Mouse (Mus musculus) heart, embryonic 10.5 days (tissue): Measurements from ENCODE around the gene Ugt8a. TPM values are rescaled to one million over a fixed set of nuclear protein-coding genes. Genes with fewer than 3 reads are reported as not detected.

ENCODE experiments used
- DNase-seq: peaks from one replicate; pipeline ENCODE4 v3.0.0-alpha.2; 2017; ENCODE audit warnings: low spot score
- H3K27ac ChIP-seq: fragments of 300-500 bp; sonication (generic); 2 replicates; pipeline ENCODE4 v1.5.1; 2016; ENCODE audit warnings: mild to moderate bottlenecking
- H3K27me3 ChIP-seq: fragments of 300-500 bp; sonication (generic); 2 replicates; pipeline ENCODE4 v1.6.1; 2016; ENCODE audit warnings: mild to moderate bottlenecking; ENCODE audit not compliant: poor library complexity, insufficient read depth, severe bottlenecking
- H3K36me3 ChIP-seq: fragments of 300-500 bp; sonication (generic); 2 replicates; pipeline ENCODE4 v1.6.1; 2016; ENCODE audit warnings: mild to moderate bottlenecking, moderate library complexity
- H3K4me1 ChIP-seq: fragments of 300-500 bp; sonication (generic); 2 replicates; pipeline ENCODE4 v1.6.1; 2016; ENCODE audit warnings: mild to moderate bottlenecking
- H3K4me3 ChIP-seq: fragments of 300-500 bp; sonication (generic); 2 replicates; pipeline ENCODE4 v1.5.1; 2016; ENCODE audit warnings: mild to moderate bottlenecking, moderate library complexity
- H3K9me3 ChIP-seq: fragments of 300-500 bp; sonication (generic); 2 replicates; pipeline ENCODE4 v1.6.1; 2016; ENCODE audit warnings: mild to moderate bottlenecking, moderate library complexity
- WGBS: fragments of 180-500 bp; shearing (Covaris S2); methylation state at CpG from one replicate; pipeline ENCODE4 v1.1.7; 2016; 5-methylcytosine and 5-hydroxymethylcytosine counted together
- polyA plus RNA-seq: library from polyadenylated mRNA; unstranded; fragments of >200 nt; fragmentation: Nextera tagmentation; extraction: Ambion mirVana; gene quantifications from 2 replicates; pipeline ENCODE4 v1.2.1, GENCODE M21; 2016

The Ugt8a gene
- polyA plus RNA-seq, 1 experiment from 2014 or later, result 0.21 TPM

DNA sequence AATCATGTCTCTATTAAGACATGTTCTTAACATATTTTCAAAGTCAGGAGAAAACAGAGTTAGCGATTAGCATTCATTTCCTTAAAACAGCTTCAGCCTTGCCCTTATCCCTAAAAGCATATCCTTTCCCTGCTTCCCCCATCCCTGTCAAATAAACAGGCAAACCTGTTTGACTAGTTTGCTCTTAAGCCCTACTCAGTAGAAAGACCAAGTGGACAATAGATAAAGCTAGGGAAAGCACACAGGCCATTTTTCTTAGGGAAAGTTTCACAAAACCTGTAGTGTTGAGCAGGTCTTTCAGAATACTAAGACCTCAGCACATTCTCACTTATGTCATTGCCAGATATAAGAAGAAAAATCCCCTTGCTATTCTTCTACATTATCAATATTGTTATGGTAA is 7.4 kb downstream of the Ugt8a start:
- 33% methylated on average over 1 of the region's 1 CpGs for WGBS
- Histone ChIP-seq H3K27me3 (0 out of 2 replicates have a peak, but pooled peaks cover 1% of the 10 kb centered on the region), H3K36me3 (no peaks in the 10 kb centered on the region), H3K27ac (no peak overlapping the region), H3K9me3 (no peaks in the 10 kb centered on the region), H3K4me1 (no peaks in the 10 kb centered on the region), H3K4me3 (no peak overlapping the region)
- no peak for DNase-seq

DNA sequence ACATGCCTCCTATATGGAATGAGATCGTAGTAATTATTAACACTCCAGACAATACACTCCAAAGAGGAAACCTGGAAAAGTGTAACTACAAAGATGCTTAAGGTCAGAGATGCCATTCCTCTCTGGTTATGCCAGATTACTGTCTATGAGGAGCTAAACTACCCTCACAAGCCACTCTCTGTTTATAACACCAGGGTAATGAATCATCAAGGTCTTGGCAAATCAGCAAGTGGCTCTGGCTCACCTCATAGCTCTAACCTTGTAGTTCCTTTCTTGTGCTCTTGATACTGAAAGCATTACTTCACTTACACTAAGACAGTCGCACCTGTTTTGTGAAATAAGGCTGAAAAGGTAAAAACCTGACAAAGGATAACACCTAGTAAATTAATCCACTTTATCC is 17.5 kb downstream of the Ugt8a start:
- no peaks in the 10 kb centered on the region for H3K4me1 ChIP-seq
- no peak for DNase-seq
- H3K36me3 ChIP-seq, result no peaks in the 10 kb centered on the region
- no peaks in the 10 kb centered on the region for H3K9me3 ChIP-seq
- H3K4me3 ChIP-seq, result no peak overlapping the region
- no peaks in the 10 kb centered on the region for H3K27me3 ChIP-seq
- H3K27ac ChIP-seq, result no peak overlapping the region
- 74% methylated on average over 2 of the region's 2 CpGs for whole genome bisulfite sequencing

DNA sequence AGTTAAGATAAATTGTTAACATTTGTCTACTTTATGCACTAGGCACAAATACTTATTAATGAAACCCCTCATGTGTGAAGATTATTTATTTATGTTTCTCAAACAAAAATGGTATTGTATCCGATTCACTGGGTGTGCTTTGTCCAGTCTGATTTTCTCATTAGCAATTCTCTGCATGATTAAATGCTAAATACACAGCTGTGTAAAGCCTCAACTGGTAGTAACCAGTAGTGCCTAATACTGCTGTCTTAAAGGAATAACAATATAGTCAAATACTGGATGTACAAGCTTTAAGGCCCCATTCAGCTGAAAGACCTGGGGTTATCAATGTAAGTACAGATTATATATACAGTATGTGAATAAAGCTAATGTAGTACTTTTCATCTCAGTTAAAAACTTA is 39.4 kb downstream of the Ugt8a start:
- Histone ChIP-seq H3K36me3 (no peaks in the 10 kb centered on the region), H3K9me3 (no peaks in the 10 kb centered on the region), H3K4me1 (no peaks in the 10 kb centered on the region), H3K27ac (no peak overlapping the region), H3K4me3 (no peak overlapping the region), H3K27me3 (no peaks in the 10 kb centered on the region)
- DNase-seq, result no peak
- 92% methylated on average over 1 of the region's 1 CpGs for WGBS

- WGBS, result 72% methylated on average over 2 of the region's 2 CpGs
- Histone ChIP-seq H3K27me3 (no peaks in the 10 kb centered on the region), H3K9me3 (no peaks in the 10 kb centered on the region), H3K4me1 (no peaks in the 10 kb centered on the region), H3K4me3 (no peak overlapping the region), H3K27ac (no peak overlapping the region), H3K36me3 (no peaks in the 10 kb centered on the region)
- DNase-seq, result no peak
These were observed 51.3 kb downstream of the Ugt8a start for GRCm38 (mm10) chr3:125887109-125887508.

- 79% methylated on average over 2 of the region's 2 CpGs for WGBS
- no peaks in the 10 kb centered on the region for H3K27me3 ChIP-seq
- no peaks in the 10 kb centered on the region for H3K9me3 ChIP-seq
- H3K27ac ChIP-seq, result no peak overlapping the region
- no peaks in the 10 kb centered on the region for H3K4me1 ChIP-seq
- H3K4me3 ChIP-seq, result no peak overlapping the region
- no peaks in the 10 kb centered on the region for H3K36me3 ChIP-seq
- DNase-seq, result no peak
These were observed 53.5 kb downstream of the Ugt8a start for GRCm38 (mm10) chr3:125884879-125885278.

- WGBS, result 48% methylated on average over 2 of the region's 2 CpGs
- no peaks in the 10 kb centered on the region for H3K4me1 ChIP-seq
- H3K27ac ChIP-seq, result no peak overlapping the region
- H3K9me3 ChIP-seq, result no peaks in the 10 kb centered on the region
- no peaks in the 10 kb centered on the region for H3K36me3 ChIP-seq
- DNase-seq, result no peak
- no peaks in the 10 kb centered on the region for H3K27me3 ChIP-seq
- no peak overlapping the region for H3K4me3 ChIP-seq
These were observed 54.0 kb downstream of the Ugt8a start for GRCm38 (mm10) chr3:125884423-125884822.

GRCm38 (mm10) chr3:125883009-125883408 is 55.4 kb downstream of the Ugt8a start:
- no peaks in the 10 kb centered on the region for H3K36me3 ChIP-seq
- H3K27me3 ChIP-seq, result no peaks in the 10 kb centered on the region
- H3K27ac ChIP-seq, result no peak overlapping the region
- H3K4me1 ChIP-seq, result no peaks in the 10 kb centered on the region
- no peak overlapping the region for H3K4me3 ChIP-seq
- H3K9me3 ChIP-seq, result no peaks in the 10 kb centered on the region
- no peak for DNase-seq

GRCm38 (mm10) chr3:125881835-125882234 is 56.6 kb downstream of the Ugt8a start:
- DNase-seq, result no peak

GRCm38 (mm10) chr3:125874371-125874770 is 64.0 kb downstream of the Ugt8a start:
- H3K27ac ChIP-seq, result no peak overlapping the region

More at GRCm38 (mm10) chr3:125881835-125882234, 56.6 kb downstream of the Ugt8a start:
- Histone ChIP-seq H3K9me3 (no peaks in the 10 kb centered on the region), H3K4me3 (no peak overlapping the region), H3K36me3 (no peaks in the 10 kb centered on the region), H3K4me1 (no peaks in the 10 kb centered on the region), H3K27ac (no peak overlapping the region), H3K27me3 (no peaks in the 10 kb centered on the region)

DNA sequence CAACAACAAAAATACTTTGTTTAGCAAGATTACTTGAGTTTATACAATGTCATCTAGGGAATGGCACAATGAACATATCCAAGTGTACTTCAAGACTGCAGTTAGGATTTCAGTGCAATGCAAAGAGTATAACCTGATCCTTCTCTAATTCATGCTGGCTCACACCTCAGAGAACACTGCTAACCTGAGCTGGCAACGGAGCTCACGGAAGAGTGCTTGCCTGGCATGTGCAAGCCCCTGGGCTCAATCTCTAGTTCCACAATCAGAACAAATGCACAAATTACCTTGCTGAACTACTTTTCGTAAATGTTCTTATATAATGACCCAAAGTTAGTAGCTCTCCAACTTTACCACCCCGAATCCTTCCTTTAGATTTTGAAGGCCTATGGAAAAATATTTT is 68.5 kb downstream of the Ugt8a start:
- 91% methylated on average over 4 of the region's 4 CpGs for WGBS
- H3K27me3 ChIP-seq, result no peaks in the 10 kb centered on the region
- H3K27ac ChIP-seq, result no peak overlapping the region
- no peaks in the 10 kb centered on the region for H3K36me3 ChIP-seq
- no peak for DNase-seq
- no peak overlapping the region for H3K4me3 ChIP-seq
- no peaks in the 10 kb centered on the region for H3K4me1 ChIP-seq
- H3K9me3 ChIP-seq, result no peaks in the 10 kb centered on the region

More at GRCm38 (mm10) chr3:125874371-125874770, 64.0 kb downstream of the Ugt8a start:
- Histone ChIP-seq H3K4me1 (no peaks in the 10 kb centered on the region), H3K27me3 (no peaks in the 10 kb centered on the region), H3K36me3 (no peaks in the 10 kb centered on the region), H3K4me3 (no peak overlapping the region), H3K9me3 (no peaks in the 10 kb centered on the region)
- WGBS, result 85% methylated on average over 4 of the region's 4 CpGs
- no peak for DNase-seq

DNA sequence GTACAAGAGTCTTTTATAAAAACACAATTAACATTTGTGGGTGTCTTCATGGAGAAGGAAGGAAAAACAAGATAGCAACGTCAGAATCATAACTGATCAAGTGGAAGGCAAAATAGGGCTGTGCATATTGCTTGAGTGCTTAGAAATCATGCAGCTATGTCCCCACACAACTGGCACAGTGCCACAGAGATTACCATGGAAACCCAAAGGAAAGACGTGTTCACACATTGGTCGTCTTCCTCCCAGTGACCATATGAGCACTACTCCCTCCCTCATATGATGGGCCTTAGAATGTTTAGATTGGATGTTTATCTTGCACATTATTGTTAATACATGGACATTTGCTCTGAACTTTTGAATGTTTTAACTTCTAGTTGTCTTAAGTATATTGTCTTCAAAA is 76.8 kb downstream of the Ugt8a start:
- WGBS, result 69% methylated on average over 3 of the region's 3 CpGs
- H3K36me3 ChIP-seq, result no peaks in the 10 kb centered on the region
- no peak for DNase-seq
- no peaks in the 10 kb centered on the region for H3K9me3 ChIP-seq
- no peaks in the 10 kb centered on the region for H3K27me3 ChIP-seq
- no peak overlapping the region for H3K27ac ChIP-seq
- H3K4me1 ChIP-seq, result no peaks in the 10 kb centered on the region
- no peak overlapping the region for H3K4me3 ChIP-seq

GRCm38 (mm10) chr3:125849163-125849872 is 89.1 kb downstream of the Ugt8a start:
- no peak overlapping the region for H3K27ac ChIP-seq
- no peak overlapping the region for H3K4me3 ChIP-seq
- WGBS, result 29% methylated on average over 6 of the region's 6 CpGs
- H3K36me3 ChIP-seq, result no peaks in the 10 kb centered on the region
- H3K4me1 ChIP-seq, result no peaks in the 10 kb centered on the region
- no peak for DNase-seq
- H3K27me3 ChIP-seq, result no peaks in the 10 kb centered on the region
- no peaks in the 10 kb centered on the region for H3K9me3 ChIP-seq

DNA sequence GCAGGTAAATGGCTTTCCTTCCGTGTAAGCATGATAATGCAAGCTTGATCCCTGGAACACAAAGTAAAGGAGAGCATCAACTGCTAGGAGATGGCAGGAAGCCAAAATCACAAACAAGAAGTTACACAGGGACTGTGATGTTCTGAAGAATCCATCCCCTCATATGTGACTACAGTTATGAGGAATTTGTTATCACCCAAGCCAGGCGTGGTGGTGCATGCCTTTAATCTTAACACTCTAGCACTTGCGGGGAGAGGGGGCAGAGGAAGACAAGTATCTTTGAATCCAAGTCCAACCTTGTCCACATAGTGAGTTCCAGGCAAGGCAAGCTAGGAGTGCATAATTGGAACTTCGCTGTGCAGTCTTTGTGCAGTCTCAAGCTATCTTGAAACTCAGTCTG is 110.4 kb downstream of the Ugt8a start:
- 59% methylated on average over 4 of the region's 4 CpGs for WGBS
- Histone ChIP-seq H3K27me3 (no peaks in the 10 kb centered on the region), H3K27ac (no peak overlapping the region), H3K9me3 (no peaks in the 10 kb centered on the region), H3K4me3 (no peak overlapping the region), H3K4me1 (no peaks in the 10 kb centered on the region), H3K36me3 (no peaks in the 10 kb centered on the region)
- DNase-seq, result no peak

DNA sequence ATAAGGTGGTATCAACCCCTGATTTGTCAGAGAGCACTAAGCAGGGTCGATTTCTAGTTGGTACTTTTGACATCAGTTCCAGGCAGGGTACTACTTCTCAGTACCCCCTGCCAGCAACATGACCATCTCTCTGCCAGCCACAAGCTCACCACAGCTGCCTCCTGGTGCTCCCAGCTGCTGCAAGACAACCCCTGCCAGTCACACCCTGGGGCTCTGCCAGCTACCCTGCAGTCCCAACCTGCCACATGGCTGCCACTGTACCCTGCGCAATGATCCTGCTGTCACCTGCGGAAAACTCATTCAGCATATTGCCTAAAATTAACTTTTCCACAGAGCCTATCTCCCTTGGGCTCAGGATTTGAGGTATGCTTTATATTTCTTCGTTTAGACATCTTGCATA is 111.2 kb downstream of the Ugt8a start:
- no peak overlapping the region for H3K27ac ChIP-seq
- H3K36me3 ChIP-seq, result no peaks in the 10 kb centered on the region
- H3K27me3 ChIP-seq, result no peaks in the 10 kb centered on the region
- no peaks in the 10 kb centered on the region for H3K4me1 ChIP-seq
- H3K4me3 ChIP-seq, result no peak overlapping the region
- WGBS, result 69% methylated on average over 4 of the region's 4 CpGs
- DNase-seq, result no peak
- H3K9me3 ChIP-seq, result no peaks in the 10 kb centered on the region
